Comparison of ENCODE assay signal across 21 mouse cellular contexts in genomic region chr6:95679261-95679660, GRCm38 (mm10).
"Had no signal": no experiment of that assay in that cellular context is flagged by ENCODE, and none has a peak within 500 bp of the region (broad histone marks: within the 10 kb centered on the region; RNA-seq: fewer than 3 reads in every experiment).

No protein-coding gene starts in this region.

- H3K4me3 ChIP-seq: gastrocnemius, adult 2 months; heart, embryonic 10.5 days; heart, embryonic 12.5 days; hindbrain, embryonic 10.5 days; hindbrain, embryonic 12.5 days; intestine, embryonic 15.5 days; layer of hippocampus, adult 2 months; left cerebral cortex, adult 2 months; limb, embryonic 10.5 days; limb, embryonic 12.5 days; liver, embryonic 13.5 days; liver, embryonic 15.5 days had no signal

- H3K36me3 ChIP-seq: heart, embryonic 10.5 days; heart, embryonic 12.5 days; hindbrain, embryonic 10.5 days; hindbrain, embryonic 12.5 days; intestine, embryonic 15.5 days; limb, embryonic 10.5 days; limb, embryonic 12.5 days; liver, embryonic 13.5 days; liver, embryonic 15.5 days had no signal

- H3K27ac ChIP-seq: gastrocnemius, adult 2 months; hindbrain, embryonic 12.5 days; hindbrain, embryonic 14.5 days; intestine, embryonic 15.5 days; layer of hippocampus, adult 2 months; left cerebral cortex, adult 2 months; limb, embryonic 10.5 days; liver, embryonic 13.5 days; liver, embryonic 15.5 days had no signal

- DNase-seq: gastrocnemius, adult 2 months; gastrocnemius, postnatal 10 days; gastrocnemius, postnatal 25 days; kidney, adult 18-20 months; kidney, adult 8-10 months; liver; liver, embryonic 13.5 days had no signal

- ATAC-seq: hindbrain, embryonic 16.5 days; inflammation-experienced regulatory T-cells, adult 6 months; intestine, embryonic 15.5 days; intestine, postnatal 0 days had no signal

- H3K9ac ChIP-seq: heart, embryonic 12.5 days; hindbrain, embryonic 12.5 days; hindbrain, embryonic 14.5 days; intestine, embryonic 15.5 days; limb, embryonic 12.5 days; liver, embryonic 13.5 days; liver, embryonic 15.5 days had no signal

- H3K27me3 ChIP-seq: heart, embryonic 12.5 days; hindbrain, embryonic 12.5 days; intestine, embryonic 15.5 days; limb, embryonic 12.5 days; liver, embryonic 13.5 days; liver, embryonic 15.5 days had no signal
